Mouse (Mus musculus) left cerebral cortex, adult 11 months (tissue): ENCODE measurements around the gene Zranb3.
"Not testable (repeated sequence)": the region's sequence is repeated elsewhere in the genome, so short reads cannot be mapped to it uniquely, and the experiment has no call there.

Source experiments
- DNase-seq: peaks from one replicate; pipeline ENCODE4 v3.0.0; 2022; ENCODE audit warnings: low spot score

Zranb3 gene

DNA sequence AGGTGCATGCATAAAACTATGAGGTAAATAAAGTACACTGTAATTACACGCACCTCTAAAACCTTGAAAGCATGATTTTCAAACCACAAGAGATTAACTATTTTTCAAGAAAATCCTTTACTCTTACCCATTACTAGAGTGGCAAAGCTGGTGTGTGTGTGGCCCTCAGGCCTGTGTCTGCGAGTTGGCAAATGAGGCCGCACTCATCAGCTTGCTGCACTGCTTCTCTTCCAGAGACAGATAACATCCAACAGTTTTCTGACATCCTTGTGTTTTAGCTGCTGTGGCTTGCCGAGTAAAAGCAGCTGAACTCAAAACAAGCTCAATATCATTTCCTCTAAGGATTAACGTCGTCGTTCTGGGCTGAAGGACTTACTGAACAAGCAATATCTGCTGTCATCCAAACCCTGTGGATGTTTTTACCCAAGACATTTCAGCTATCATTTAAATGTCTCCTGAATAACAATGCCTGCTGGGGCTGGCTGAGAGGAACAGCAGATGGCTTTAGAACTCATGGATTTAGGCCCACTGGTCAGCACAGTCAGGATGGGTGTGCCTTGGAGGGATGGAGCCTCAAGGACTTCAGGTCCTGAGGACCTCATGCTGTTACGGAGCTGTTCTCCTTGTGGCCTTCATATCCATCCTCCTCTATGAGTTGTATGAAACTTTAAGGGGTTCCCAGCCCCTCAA lies 42.0 kb downstream of the Zranb3 start:
- DNase-seq, result no peak

DNA sequence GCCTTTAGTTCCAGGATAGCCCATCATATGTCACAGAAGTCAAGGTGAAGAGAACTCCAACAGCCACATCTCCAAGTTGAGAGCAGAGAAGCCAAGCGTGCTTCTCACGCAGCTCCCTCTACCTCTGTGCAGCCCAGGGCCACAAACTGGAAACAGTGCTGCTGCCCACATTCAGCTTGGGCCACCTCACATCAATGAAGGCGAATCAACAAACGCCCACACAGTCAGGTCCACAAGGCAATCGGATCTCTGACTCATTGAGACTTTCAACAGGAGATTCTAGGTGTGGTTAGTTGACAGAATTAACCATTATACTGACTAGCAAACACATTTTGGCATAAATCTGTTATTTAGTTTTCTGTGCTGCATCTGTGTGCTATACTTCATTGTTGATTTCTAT lies 44.2 kb downstream of the Zranb3 start:
- no peak for DNase-seq

DNA sequence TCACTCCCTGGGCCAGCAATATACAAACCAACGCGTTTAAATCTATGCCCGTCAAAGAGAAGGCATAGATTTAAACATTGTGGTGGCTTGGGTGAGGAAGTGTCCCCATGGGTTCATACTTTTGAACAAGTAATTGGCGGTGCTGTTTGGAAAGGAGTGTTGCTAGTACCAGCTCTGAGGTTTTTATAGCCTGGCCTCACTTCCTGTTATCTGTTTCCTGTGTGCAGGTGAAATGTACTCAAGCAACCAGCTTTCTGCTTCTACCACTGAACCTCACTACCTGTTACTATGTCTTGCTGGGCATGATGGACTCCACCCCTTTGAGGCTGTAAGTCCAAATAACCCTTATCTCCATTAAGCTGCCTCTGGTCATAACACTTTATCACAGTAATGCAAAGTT lies 45.6 kb downstream of the Zranb3 start:
- no peak for DNase-seq

DNA sequence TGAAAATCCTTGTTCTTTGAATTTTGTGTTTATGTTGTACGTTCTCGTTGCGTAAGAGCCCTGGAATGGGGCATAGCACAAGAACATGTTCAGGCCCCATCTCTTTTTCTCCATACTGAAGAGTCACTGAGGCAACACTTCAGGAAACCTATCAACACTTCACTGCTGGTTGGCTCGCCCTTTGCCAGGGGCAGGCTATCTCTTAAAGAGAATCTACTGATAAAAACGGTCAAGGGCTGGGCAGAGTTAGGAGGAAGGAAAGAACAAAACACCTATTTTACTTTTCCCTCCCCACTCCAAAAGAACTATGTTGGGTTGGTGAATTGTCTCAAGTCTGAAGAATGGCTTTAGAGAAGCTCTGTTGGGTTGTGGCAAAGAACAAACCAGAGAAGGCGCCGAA lies 55.9 kb downstream of the Zranb3 start:
- DNase-seq, result no peak

DNA sequence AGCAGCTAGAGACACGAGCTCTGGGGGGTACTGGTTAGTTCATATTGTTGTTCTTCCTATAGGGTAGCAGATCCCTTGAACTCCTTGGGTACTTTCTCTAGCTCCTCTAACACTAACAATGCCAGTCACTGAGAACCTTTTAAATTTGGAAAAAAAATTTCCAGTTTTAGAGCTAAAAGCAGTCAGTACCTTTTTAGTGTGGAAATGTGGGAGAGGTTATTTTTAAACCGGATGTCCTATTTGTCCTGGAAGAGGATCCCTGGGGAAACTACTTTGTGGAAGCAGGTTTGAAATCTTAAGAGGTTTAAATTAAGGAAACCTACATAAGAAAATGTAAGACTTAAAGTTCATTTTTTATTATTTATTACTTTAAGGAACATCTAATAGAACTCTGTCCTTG lies 56.4 kb downstream of the Zranb3 start:
- DNase-seq, result no peak

DNA sequence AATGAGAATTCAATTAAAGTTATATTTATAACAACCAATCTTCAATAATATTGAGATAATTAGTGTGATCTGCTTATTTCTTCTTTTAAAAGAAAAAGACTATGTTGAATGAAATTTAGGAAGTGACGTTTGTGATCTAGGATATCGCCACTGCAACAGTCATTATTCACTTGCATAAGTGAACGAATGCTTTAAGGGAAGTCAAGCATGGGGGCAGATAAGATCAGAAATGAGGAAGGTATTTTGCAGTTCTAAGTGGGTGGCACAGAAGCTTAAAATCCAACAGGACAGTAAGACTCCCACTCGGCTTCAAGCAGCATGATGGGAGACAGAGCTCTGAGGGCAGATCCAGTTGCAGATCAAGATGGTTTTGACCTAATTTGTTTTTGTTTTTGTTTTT lies 58.7 kb downstream of the Zranb3 start:
- DNase-seq, result no peak

DNA sequence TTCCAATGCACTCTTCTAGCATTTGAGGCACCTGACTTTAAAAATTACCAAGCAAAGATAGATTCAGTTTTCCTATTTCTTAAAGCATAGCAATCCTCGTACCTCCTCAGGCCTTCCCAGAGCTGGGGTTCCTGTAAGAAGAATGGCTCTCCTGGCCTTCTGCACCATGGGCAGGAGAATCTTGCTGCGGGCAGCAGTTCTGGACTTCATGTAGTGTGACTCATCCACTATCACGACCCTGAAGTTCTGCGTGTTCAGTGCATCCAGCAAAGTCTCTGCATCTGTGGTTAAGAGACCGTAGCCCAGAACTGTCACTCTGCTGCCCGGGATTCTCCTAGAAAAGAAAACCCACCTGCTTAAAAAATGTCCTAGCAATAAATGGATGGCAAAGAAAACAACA lies 66.6 kb downstream of the Zranb3 start:
- no peak for DNase-seq

DNA sequence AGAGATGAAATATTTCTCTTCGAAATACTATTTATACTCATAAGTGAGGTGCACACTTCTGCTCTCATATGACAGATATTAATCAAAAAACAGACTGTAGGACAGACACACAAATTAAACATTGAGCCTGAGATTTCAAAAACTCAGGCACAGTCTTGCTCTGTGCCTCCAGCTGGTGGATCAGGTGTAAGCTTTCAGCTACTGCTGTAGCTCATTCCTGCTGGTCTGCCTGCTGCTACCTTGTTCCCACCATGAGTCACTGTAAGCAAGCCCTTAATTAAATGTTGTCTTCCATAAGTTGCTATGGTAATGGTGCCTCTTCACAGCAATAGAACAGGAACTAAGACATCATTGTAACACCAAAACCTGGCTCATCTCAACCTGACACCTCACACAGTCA lies 70.7 kb downstream of the Zranb3 start:
- DNase-seq, result peak; percentile 23

DNA sequence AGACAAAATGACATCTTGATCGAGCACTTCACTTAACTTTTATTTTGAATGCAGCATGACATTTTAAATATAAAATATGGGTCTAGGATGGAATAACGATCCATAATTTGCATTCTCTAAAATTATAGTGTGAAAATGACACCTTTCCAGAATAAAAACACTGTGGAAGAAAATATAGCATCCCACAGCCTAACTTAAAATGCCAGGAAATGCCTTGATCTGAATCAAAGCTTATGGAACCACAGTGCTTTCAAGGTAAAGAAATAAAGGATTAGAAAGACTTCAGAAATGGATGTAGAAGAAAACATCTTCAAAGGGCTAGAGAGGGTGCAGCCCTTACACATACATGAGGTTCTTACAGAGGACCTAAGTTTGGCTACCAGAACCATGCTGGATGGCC lies 71.3 kb downstream of the Zranb3 start:
- DNase-seq, result no peak

DNA sequence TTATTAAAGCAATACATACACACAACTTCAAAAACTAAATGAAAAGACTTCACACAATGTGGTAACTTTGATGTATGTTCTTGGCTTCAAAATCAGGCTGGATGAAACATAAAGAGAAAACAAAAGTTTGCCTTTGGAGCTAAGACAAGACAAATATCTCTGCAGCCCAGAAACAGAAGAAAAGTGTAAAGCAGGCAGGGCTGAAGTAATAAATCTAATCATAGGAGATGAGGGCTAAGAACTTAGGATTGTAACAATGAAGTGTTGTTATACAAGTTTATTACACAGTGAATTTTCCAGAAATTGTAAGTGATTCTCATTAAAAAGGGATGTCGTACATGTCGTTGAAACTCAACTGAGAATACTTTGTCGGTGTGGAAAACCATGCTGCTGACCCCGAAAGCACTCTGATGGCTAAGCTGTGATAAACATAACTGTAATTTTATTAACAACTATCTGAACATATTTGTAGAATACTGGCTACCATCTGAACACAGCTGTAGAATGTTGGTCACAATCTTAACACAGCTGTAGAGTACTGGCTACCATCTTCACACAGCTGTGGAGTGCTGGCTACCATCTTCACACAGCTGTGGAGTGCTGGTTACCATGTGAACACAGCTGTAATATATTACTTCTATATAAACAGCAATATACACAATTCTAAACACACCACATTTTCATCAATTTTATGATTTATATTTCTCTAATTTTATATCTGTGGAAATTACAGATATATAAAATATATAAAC lies 78.3 kb downstream of the Zranb3 start:
- no peak for DNase-seq

DNA sequence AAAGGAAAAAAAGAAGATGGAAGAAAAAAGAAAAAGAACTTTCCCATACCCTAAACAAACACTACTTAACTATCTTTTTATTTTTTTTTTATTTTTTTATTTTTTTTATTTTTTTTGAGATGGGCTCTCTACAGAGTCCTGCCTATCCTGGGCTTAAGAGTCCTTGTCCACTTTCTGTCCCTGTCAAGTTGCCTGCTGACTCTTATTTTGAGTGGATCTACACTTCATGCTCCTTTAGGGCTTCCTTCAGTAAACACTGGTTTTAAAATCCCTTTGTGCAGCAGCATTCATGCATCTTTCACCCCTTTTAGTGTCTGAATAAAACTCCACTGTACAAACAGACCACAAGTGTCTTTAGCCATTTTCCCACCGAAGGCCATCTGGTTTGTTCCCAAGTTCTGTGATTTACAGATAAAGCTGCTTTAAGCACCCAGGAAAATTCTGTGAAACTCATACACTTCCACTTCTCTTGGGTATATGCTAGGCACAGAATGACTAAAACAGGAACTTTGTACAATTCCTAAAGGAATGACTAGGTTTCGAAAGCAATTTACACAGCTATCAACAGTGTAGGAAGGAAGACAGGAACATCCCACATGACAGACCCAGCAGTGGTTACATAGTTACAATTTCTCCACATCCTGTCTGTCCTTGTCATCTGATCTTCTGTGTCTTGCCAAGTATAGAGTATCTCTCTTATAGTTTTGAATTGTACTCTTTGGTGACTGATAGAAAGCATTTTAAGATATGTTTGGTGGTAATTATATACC lies 82.7 kb downstream of the Zranb3 start:
- DNase-seq, result no peak

DNA sequence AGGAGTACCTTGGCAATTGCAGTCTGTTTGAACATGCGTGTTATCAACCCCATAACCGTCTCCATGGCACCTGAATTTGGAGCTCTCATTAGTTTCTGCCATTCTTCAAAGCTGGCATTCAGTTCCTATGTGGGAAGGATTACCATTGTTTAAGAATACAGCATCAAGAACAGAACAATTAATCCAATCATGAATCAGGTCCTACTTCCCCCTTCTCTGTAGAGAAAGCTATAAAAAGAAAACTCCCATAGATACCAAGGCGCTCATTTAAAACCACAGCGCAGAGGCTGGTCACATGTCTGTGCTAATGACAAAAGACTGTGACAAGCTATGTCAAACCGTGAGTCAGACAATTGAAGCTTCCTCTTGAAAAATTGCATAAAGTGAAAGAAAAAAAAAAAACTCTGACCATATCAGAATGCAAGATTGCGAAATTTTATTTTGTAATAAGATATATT lies 86.8 kb downstream of the Zranb3 start:
- DNase-seq, result no peak

DNA sequence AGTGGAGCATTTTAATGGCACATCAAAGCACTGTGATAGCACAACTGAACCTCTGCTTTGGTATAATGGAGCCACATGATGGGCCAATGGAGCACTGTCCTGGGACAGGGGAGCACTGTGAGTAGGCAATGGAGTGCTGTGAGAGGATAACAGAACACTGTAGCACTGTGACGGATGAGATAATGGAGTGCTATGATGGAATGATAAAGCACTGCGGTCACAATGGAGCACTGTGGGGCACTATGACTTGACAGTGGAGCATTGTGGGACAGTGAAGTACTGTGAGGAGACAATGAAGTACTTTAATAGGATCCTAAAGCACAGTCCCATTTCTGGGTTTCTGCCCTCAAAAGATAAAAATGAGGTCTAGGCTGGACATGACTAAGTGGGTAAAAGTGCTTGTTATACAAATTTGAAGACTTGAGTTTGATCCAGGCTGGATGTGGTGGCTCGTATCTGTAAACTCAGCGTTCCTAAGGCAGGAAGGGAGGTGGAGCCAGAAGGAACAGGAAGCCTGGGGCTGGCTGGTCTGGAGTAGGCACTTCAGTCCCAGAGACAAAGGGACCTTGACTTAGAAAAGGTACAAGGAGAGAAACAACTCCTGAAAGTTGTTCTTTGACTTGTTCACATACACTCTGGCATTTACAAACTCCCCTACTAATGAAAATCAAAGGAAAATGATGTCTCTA lies 89.0 kb downstream of the Zranb3 start:
- DNase-seq, result no peak

DNA sequence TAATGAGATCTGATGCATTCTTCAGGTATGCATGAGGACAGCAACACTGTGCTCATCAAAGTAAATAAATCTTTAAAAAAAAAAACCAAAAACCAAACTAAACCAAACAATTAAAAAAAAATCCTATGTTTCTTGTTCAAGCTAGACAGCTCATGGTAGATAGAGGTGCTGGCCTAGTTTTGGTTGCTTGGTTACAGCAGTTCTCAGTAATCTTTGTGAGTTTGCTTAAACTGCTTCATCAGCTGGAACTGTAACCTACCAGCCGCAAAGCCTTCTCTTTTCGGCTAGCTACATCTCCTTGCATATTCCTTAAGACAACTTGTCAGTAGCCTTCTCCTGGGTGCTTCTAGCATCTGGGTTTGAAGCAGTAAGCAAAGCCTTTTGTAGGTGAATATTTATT lies 93.1 kb downstream of the Zranb3 start:
- DNase-seq, result no peak

DNA sequence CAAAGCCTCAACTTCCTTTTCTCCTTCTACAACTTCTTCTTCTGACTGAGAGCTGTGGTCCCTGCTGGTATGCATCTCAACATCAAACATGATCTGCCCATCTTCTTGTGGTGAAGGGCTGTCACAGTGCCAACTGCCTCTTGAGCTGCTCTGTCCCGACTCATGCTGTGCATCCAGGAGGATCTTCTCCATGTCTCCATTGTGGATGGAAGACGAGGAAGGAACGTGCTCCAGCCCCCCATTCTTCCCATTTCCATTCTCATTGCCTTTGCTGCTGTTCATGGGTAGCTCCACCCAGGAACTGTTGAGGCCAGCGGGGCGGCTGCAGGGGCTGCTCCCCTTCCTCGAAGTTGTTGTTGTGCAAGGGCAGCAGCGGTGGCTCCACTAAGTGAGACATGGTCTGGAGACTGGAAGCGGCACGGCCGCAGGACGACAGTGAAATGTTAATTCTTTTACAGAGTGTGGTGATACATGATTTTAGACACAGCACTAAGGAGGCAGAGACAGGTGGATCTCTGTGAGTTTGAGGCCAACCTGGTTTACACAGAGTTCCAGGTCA lies 96.7 kb downstream of the Zranb3 start:
- not testable (repeated sequence) for DNase-seq

DNA sequence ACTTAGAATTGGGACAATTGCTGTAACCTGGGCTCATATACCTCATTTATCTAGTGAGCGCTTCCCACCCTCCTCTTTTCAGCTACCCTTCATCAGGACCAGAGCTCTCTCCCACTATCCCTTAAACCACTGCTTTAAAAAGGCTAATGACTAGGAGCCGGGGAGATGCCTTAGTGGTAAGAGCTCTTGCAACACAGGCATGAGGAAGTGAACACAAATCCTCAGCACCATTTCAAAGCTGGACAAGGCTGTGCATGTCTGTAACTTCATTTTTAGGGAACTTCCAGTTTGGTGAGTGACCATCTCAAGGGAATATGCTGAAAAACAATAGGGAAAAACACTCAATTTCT lies 98.5 kb downstream of the Zranb3 start:
- DNase-seq, result no peak

DNA sequence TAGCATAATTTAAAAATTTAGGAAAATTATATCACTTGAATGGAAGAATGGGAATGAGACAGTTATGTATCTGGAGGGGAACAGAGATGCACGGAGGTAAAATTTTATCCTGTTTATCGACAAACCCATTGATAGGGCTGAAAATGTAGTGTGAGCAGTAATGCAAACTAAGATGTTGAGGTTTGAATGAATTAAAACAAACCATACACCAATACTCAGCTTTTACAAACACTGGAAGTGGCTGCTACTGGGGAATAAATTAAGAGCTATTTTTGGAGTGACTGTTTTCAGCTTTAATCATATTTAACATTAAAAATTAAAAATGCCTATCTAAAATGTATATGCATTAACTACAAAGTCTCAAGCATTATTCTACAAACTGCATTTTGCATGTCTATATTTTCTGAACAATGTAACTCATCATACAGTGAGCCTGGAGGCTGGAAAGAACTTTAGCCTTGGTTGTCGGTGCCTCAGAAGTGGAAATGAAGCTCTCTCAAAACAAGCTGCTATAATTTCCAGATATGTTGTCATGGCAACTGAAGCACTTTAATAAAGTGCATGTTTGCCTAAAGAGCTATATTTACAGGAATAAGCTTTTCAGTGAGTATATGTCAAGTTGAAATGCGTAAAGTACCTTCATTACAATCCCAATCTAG lies 99.0 kb downstream of the Zranb3 start:
- no peak for DNase-seq

DNA sequence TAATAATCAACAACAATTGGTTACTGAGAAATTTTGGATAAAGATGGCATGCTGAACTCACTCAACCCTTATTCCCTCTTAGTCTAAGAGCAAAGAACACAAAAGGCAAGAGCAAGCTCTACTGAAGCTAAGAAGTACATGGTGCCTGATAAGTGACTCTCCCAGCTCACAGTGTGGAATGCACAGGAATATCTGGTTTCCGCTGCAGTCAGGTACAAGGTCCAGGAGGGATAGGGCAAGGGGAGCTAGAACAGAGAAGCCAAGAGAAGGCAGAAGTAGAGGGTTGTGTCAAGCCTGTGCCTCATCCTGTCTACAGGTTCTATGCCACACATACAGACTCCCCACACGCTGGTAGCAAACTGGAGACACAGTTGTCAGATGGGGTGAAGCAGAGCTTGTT lies 100.7 kb downstream of the Zranb3 start:
- DNase-seq, result no peak

DNA sequence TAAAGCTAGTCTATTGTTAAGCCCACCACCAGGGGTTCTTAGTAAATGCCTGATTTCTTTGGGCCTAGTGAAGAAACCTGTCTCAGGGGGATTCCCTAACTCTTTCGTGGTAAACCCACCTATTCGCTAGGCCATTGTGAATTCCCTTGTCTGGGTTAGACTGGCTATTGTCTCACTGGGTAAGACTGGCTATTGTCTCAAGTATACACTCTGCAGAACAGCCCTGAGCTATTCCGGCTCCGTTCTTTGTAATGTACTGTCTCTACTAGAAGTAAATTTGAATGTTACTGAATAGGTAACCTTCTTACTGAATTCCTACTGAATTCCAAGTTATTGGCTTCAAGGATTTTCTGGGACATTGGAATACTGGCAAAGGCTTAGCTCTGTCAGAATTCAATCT lies 101.9 kb downstream of the Zranb3 start:
- DNase-seq, result not testable (repeated sequence)

DNA sequence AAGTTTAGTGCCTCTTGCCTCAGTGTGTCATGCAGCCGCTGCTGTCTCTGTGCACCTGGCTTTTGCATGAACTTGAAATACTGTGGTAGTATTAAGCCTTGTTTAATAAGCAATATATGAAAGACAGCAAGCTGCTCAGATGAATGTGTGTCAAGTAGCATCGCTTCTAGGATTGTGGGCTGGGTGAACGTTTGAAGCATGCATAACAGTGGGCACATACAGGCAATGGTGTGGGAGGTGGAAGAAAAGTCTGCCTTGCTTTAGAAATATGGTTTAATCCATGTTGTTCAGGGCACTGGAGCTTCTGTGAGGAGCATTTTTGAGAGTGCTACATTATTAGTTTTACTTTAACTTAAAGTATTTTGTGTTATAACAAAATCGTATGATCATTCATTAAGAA lies 109.0 kb downstream of the Zranb3 start:
- DNase-seq, result no peak

DNA sequence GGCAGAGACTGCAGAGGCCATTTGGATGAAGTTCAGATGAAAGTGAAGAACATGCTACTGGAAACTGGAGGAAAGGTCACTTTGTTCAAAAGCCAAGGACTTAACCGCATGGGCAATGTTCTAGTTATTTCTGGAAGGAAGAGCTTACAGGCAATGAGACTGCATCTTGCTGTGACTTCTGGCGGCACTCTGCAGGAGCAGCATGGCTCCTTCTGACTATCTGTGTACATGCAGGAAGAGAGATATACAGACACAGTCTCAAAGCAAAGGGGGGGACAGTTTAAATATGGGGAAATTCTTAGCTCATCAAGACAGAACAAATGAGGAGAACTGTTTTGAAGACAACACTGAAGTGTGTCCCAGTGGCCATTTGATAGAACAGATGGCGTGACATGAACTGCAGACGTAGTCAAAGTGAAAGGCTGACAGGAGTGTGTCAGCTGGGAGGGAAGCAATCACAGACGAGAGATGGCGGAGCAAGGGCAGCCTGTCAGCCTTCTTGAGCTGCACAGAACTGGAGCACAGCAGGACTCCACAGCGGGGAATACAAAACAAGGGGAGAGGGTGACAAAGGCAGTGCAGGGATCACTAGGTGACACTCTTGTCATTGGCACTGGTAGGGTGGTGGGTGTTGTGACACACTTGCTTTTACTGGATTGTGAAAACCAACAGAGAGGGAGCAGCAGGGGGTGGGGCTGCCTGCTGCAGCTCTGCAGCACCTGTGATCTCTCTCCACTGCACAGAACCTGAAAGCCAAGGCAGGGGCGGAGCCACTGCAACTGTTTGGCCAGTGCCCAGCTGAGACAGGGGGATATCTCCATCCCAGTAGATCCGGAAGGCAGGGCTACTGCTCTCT lies 112.7 kb downstream of the Zranb3 start:
- peak; percentile 29 for DNase-seq
